Mouse (Mus musculus): ENCODE data around the gene Rassf3. TPM values are rescaled to one million over a fixed set of nuclear protein-coding genes. Genes with fewer than 3 reads are reported as not detected.

Gene Rassf3
- 0.97 and 1.0 TPM in 2 replicates for polyA plus RNA-seq (2021; fragmentation: Nextera tagmentation)
- long read RNA-seq, experiment 1, partial matches to known transcripts = 1 of 4 reads
- long read RNA-seq, experiment 1, other reads (novel, unspliced or antisense) = 3 of 4 reads
- long read RNA-seq, experiment 2, partial matches to known transcripts = 0 of 5 reads
- long read RNA-seq, experiment 2, other reads (novel, unspliced or antisense) = 3 of 5 reads

GRCm38 (mm10) chr10:121476190-121476967 is at the start of gene Rassf3:
Gene Rassf3, minus strand, starts transcription at chr10:121476347.

GRCm38 (mm10) chr10:121364801-121365564 is 111.2 kb downstream of the Rassf3 start, which contains the start of gene Gns:
Gene Gns, plus strand, starts transcription at chr10:121365090.

Other genes with a start within 250 kb of the Rassf3 start
- 10.6 and 13.2 TPM in 2 replicates for gene Tbc1d30, start 125.1 kb downstream of the Rassf3 start, polyA plus RNA-seq (2021; fragmentation: Nextera tagmentation)
- 41.2 and 42.4 TPM in 2 replicates for gene Gns, start 111.3 kb downstream of the Rassf3 start, polyA plus RNA-seq (2021; fragmentation: Nextera tagmentation)
- 18.8 and 19.4 TPM in 2 replicates for gene Tbk1, start 110.4 kb upstream of the Rassf3 start, polyA plus RNA-seq (2021; fragmentation: Nextera tagmentation)
- gene Xpot, start 150.0 kb upstream of the Rassf3 start, polyA plus RNA-seq (2021; fragmentation: Nextera tagmentation) = 27.9 and 30.6 TPM in 2 replicates
- gene D930020B18Rik, start 165.2 kb upstream of the Rassf3 start, polyA plus RNA-seq (2021; fragmentation: Nextera tagmentation) = 0.18 and 0.26 TPM in 2 replicates

Data from layer of hippocampus, adult 6 months (tissue).